Mouse (Mus musculus): ENCODE data around the gene Flt3l.

Gene Flt3l

DNA sequence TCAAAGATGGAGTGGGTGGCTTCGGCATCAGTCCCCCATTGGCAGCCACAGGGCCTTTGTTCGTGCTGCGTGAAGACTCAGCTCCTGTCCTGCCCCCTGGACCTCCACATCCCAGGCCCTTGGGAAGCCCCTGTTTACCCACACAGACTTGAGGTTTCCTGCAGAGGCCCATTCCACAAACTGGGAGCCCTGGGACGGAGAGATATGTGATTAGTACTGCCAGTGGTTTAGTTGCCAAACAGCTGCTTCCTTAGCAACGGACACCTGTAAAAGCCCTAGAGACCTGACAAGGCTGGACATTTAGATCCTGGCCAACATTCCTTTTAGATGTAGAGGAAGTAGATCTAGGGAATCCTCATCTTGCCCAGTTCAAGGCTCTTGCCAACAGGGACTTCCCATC is 5.7 kb upstream of the Flt3l start:
- DNase-seq, result no peak

- no peak for DNase-seq
Observed at GRCm38 (mm10) chr7:45141319-45141718, 5.1 kb upstream of the Flt3l start.

DNA sequence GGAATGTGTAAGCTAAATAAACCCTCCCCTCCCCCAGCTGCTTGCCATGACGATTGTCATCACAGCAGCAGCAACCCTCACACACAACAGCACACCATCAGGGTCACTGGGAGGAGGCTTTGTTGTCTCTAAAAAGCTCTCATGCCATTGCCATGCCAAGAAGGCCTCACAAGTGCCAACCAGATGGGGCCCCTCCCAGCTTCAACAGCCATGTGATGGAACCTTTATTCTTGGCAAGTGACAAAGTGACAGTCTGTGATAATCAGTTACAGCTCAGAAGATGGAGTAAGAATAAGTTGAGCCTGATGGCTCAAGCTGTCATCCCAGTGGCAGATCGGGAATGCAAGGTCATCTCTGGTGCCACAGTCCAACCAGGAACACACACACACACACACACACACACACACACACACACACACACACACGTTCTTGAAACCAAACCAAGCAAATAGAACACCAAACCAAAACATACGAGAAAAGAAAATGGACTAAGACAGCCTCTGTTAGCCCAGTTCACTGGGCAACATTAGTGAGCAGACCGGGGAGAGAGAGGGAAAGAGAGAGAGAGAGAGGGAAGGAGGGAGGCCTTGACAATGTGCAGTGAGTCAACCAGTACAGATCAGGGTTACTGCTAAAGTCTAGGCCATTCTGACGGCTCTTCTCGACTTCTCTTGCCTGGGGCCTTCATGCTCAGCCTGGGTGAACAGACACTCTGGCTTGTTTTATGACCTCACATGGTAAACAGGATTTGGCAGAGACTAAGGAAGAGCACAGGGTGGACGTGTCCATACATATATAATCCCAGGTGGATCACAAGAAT is 3.9 kb upstream of the Flt3l start:
- DNase-seq, result no peak

DNA sequence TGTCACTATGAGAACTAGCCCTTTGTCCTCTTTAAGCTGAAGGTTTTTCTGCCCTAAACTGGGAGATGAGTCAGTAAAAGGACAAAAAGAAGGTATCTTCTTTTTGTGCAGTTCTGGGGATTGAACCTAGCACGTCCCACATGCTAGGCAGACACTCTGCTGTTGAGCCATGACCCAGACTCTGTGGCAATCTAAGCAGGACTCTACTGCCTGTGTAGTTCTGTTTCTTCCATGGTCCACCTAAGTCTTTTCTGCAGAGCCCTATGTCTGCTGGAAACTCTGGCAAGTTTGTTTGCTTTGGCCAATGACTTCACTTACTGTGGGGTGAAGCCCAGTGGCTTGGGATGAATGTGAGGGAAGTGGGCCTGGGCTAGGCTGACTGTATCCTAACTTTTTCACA is 2.2 kb upstream of the Flt3l start:
- no peak for DNase-seq

GRCm38 (mm10) chr7:45137171-45138006 is 1.2 kb upstream of the Flt3l start:
- no peak for DNase-seq

GRCm38 (mm10) chr7:45135370-45135769 is 862 bp downstream of the Flt3l start:
- DNase-seq, result no peak

GRCm38 (mm10) chr7:45134544-45135026 is 1.6 kb downstream of the Flt3l start:
- DNase-seq, result peak; percentile 76 to 84

GRCm38 (mm10) chr7:45133446-45134159 is 2.6 kb downstream of the Flt3l start:
- DNase-seq, result no peak

DNA sequence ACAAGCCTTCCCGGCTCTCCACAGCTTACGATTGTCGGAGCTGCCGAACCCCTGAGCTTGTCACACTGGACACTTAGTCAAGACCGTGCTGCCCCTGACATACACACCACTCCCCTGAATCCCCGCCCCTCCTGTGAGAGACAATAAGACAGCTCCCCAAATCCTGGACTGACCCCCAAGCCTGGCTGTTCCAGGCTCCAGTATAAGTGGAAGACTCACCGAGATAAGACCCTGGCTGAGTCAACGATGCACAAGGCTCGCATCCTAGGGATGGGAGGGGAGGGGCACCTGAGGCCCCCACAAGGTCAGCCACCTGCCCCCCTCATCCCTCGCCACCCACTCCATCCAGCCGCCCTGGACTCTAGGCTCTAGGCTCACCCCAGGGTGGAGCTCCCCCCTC is 4.4 kb downstream of the Flt3l start:
- no peak for DNase-seq

DNA sequence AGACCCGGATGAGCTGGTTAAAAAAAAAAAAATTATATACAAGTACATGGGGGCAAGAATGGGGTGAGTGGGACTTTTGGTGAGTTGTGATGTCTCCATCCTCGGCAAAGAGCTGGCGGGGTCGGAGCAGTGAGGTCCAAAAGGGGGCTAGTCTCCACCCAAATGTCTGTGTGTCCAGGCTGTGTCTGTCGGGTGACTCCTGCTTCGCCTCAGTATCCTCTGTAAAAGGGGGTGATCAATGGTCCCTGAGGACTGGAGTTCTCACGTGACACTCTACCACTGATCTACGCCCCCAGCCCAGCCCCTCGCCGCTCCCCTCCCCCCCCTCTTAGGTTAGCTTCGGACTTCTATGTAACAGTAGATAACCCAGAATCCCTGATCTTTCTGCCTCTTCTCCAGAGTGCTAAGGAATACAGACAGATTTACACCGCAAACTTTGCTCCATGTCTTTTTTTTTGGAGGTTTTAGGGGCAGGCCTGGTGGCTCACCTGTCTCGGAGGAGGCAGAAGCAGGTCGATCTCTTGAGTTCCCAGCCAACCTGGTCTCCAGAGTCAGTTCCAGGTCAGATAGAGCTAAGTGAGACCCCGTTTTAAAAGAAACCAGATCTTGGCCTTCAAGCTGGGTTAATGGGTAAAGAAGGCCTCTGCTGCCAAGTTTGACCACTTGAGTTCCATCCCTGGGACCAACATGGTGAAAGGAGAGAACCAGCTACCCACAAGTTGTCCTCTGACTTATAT is 6.3 kb downstream of the Flt3l start:
- DNase-seq, result no peak

DNA sequence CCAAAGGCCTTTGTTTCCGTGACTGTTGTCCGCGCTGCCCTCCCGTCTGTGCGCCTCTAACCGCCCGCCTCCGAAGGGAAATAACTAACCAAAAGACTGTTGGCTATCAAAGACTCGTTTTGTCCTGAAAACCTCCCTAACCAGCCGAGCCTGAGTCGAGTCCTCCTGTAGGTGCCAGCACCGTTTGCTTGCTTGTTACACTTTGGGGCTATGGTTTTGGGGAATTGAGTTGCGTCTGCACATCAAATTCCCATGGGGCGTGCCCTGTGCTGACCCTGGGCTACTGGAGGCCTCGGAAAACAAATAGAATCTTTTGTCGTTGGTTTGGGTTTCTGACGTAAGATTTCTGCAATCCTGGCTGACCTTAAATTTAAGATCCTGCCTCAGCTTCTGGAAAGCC is 6.9 kb downstream of the Flt3l start:
- peak; percentile 70 to 79 for DNase-seq

DNA sequence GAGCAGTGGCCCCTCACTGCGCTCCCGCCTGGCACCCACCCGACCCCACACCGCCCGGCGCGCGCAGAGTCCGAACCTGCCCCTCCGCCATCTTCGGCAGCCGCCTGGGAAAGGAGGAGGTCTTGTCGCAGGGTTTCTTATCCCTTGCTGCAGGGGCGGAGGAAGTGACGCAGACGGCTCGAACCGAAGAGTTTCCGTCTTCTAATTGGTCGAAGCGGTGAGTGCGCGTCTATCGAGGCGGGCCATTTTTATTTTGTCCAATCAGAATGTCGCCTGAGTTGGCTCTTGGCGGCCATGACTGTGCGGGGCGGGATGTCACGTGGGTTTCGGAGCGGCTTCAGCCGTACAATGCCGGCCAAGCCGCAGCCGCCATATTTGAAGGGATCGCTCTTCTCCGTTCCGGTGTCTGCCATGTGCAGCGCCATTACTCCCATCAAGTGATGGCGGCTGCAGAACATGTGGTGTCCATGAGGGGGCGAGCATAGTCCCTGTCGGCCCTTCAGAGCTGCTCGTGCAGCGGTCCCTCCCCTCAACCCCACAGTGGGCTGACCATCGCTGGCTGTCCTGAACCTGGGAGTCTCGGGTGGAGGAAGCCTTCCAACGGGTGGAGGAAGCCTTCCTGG is 7.5 kb downstream of the Flt3l start, which contains the start of gene Rpl13a:
TSS of gene Rpl13a (minus strand) at position 138 of the 623 bp plus-strand sequence.
- peak; percentile 97 to 99 for DNase-seq

GRCm38 (mm10) chr7:45127700-45128224 is 8.5 kb downstream of the Flt3l start:
- DNase-seq, result no peak

- DNase-seq, result peak in 1 of 2 experiments; percentile 48
Observed at GRCm38 (mm10) chr7:45126844-45127699, 9.2 kb downstream of the Flt3l start.

GRCm38 (mm10) chr7:45126147-45126843 is 9.9 kb downstream of the Flt3l start:
- no peak for DNase-seq

GRCm38 (mm10) chr7:45125649-45126048 is 10.6 kb downstream of the Flt3l start:
- peak in 1 of 2 experiments; percentile 29 for DNase-seq

DNA sequence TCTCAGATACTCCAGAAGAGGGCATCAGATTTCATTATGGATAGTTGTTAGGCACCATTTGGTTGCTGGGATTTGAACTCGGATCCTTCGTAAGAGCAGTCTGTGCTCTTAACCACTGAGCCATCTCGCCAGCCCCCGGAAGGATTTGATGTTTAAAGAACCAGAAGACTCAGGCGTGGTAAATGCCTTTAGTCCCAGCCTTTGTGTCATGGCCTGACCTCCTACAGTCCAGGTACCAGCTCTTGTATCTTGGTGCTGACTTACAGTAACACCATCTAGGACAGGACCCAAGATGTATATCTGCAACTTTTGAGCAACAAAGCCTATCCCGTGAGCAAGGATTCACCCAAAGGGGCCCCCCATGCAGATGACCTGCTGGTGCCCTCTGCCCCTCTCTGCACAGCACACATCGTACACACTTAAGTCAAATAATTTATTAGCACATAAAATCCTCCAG is 11.1 kb downstream of the Flt3l start:
- DNase-seq, result peak in 1 of 2 experiments; percentile 35

DNA sequence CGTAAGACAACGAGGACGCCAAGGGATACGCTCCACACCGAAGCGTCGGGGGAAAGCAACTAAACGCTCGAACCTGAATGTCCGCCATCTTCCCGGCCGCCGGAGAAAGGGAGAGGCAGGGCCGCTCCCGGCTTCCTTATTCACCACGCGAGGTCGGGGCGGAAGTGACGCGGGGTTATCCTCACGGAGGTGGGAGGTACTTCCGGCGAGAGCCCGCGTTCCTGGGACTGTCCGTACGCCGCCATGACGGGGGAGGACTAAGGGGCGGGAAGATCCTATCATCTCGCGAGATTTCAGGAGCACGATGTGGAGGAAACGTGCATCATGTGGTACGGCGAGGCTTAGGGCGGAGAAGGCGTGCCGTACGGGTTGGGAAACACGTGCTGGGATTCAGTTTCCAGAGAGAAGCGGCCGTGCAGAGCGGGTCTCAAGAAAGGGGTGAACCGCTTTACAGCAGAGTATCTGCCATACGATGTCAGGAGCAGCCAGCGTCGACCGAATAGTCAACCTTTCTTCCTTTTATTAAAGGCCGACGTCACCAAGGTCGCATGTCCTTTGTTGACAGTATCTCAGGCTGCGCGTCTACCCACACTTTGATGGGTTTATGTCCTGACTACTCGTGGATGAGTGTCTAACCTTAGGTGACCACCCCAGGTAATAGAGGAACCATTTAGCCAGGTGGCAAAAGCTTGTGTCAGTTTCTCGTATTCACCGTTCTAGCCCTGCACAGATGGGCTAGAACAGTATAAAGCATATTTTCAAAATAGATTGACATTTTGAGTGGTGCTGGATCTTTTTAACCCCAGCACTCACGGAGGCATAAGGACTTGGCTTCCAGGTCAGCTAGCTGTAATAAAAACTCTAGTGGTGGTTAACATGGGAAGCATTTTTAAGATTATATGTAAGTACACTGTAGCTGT is 11.7 kb downstream of the Flt3l start, which contains the start of gene Rps11:
TSS of gene Rps11 (minus strand) at position 216 of the 920 bp plus-strand sequence.
- peak; percentile 99 for DNase-seq
